Mouse (Mus musculus) heart, adult 18-20 months (tissue): Measurements from ENCODE around the gene Sox8. TPM values are rescaled to one million over a fixed set of nuclear protein-coding genes. Genes with fewer than 3 reads are reported as not detected.

ENCODE experiments used
- DNase-seq, 2 experiments: peaks; one replicate each; pipeline ENCODE4 v3.0.0; 2021 to 2022; ENCODE audit warnings: mixed read lengths in 1 of 2
- total RNA-seq, 2 experiments: library from RNA; stranded (reverse); gene quantifications; 2 replicates each; pipeline ENCODE4 v1.2.3; 2021

The Sox8 gene
- total RNA-seq, 2 experiments from 2014 or later, result 0.20 to 0.31 TPM

GRCm38 (mm10) chr17:25579332-25580047, 9.0 kb upstream of the Sox8 start:
- peak in 1 of 2 experiments; percentile 18 for DNase-seq

- DNase-seq, result peak; percentile 98
Observed at GRCm38 (mm10) chr17:25578920-25579319, 8.4 kb upstream of the Sox8 start, which contains the start of gene Lmf1. TSS of gene Lmf1 (plus strand) at chr17:25579085.

GRCm38 (mm10) chr17:25577702-25578101, 7.2 kb upstream of the Sox8 start:
- no peak for DNase-seq

- DNase-seq, result no peak
Observed at GRCm38 (mm10) chr17:25577263-25577662, 6.8 kb upstream of the Sox8 start.

GRCm38 (mm10) chr17:25576034-25576433, 5.5 kb upstream of the Sox8 start:
- DNase-seq, result no peak

- DNase-seq, result no peak
Observed at GRCm38 (mm10) chr17:25575208-25575971, 4.9 kb upstream of the Sox8 start.

- DNase-seq, result no peak
Observed at GRCm38 (mm10) chr17:25571453-25571820, 951 bp upstream of the Sox8 start.

- no peak for DNase-seq
Observed at GRCm38 (mm10) chr17:25569833-25570647, 446 bp downstream of the Sox8 start.

- no peak for DNase-seq
Observed at GRCm38 (mm10) chr17:25568880-25569279, 1.6 kb downstream of the Sox8 start.

GRCm38 (mm10) chr17:25568206-25568605, 2.3 kb downstream of the Sox8 start:
- DNase-seq, result no peak

- DNase-seq, result peak in 1 of 2 experiments; percentile 79
Observed at GRCm38 (mm10) chr17:25567745-25568144, 2.7 kb downstream of the Sox8 start.

GRCm38 (mm10) chr17:25567261-25567660, 3.2 kb downstream of the Sox8 start:
- no peak for DNase-seq

- no peak for DNase-seq
Observed at GRCm38 (mm10) chr17:25565860-25566600, 4.5 kb downstream of the Sox8 start.

- DNase-seq, result no peak
Observed at GRCm38 (mm10) chr17:25565244-25565643, 5.2 kb downstream of the Sox8 start.

- DNase-seq, result no peak
Observed at GRCm38 (mm10) chr17:25564481-25564880, 6.0 kb downstream of the Sox8 start.

- no peak for DNase-seq
Observed at GRCm38 (mm10) chr17:25561223-25562028, 9.1 kb downstream of the Sox8 start.

GRCm38 (mm10) chr17:25560554-25561222, 9.8 kb downstream of the Sox8 start:
- no peak for DNase-seq

- no peak for DNase-seq
Observed at GRCm38 (mm10) chr17:25559634-25560033, 10.9 kb downstream of the Sox8 start.

- peak in 1 of 2 experiments; percentile 19 for DNase-seq
Observed at GRCm38 (mm10) chr17:25556630-25557354, 13.7 kb downstream of the Sox8 start.
